ENCODE assay signal across 9 mouse cellular contexts in genomic region chr11:77624441-77625060, GRCm38 (mm10). TPM values are rescaled to one million over a fixed set of nuclear protein-coding genes. Genes with fewer than 3 reads are reported as not detected.
A peak's percentile ranks its signal among the peaks of the same experiment; 100 is the strongest.
DNase-seq lines count a peak whose midpoint lies in the region; ATAC-seq lines count a peak whose summit lies in the region.
"Had no signal": no experiment of that assay in that cellular context is flagged by ENCODE, and none has a peak within 500 bp of the region (broad histone marks: within the 10 kb centered on the region; RNA-seq: fewer than 3 reads in every experiment).

No protein-coding gene starts in this region.

- no peak for DNase-seq in kidney, adult 9 months
- peak; percentile 65 to 67 for DNase-seq in cerebellum, postnatal 25 days
- DNase-seq in gastrocnemius, postnatal 14 days = peak; percentile 32
- no peak for DNase-seq in liver, embryonic 13.5 days
- no peak for DNase-seq in thymus, postnatal 14 days

- H3K4me1 ChIP-seq in kidney, embryonic 15.5 days = peaks cover 22% of the 10 kb centered on the region
- peaks cover 14% of the 10 kb centered on the region; the same call in 1 of the 2 replicates for H3K4me1 ChIP-seq in intestine, embryonic 16.5 days (ENCODE audit: control insufficient read depth, insufficient read depth, low read length)
- H3K4me1 ChIP-seq in liver, embryonic 13.5 days (replicated peaks) = peaks cover 51% of the 10 kb centered on the region
- H3K4me1 ChIP-seq in neural tube, embryonic 14.5 days (ENCODE audit: control insufficient read depth, insufficient read depth, low read length) = peaks cover 12% of the 10 kb centered on the region; the same call in 1 of the 2 replicates

- H3K9me3 ChIP-seq in kidney, embryonic 15.5 days (replicated peaks) = no peaks in the 10 kb centered on the region
- H3K9me3 ChIP-seq in intestine, embryonic 16.5 days (ENCODE audit: control insufficient read depth, low read length) = no peaks in the 10 kb centered on the region
- no peaks in the 10 kb centered on the region for H3K9me3 ChIP-seq in liver, embryonic 13.5 days (replicated peaks)
- H3K9me3 ChIP-seq in neural tube, embryonic 14.5 days (ENCODE audit: control insufficient read depth, low read length) = no peaks in the 10 kb centered on the region

- H3K4me3 ChIP-seq in kidney, embryonic 15.5 days (replicated peaks) = peak overlapping the region; percentile 36
- peak overlapping the region; percentile 43 for H3K4me3 ChIP-seq in intestine, embryonic 16.5 days (ENCODE audit: low read length)
- H3K4me3 ChIP-seq in liver, embryonic 13.5 days (replicated peaks) = peak overlapping the region; percentile 46
- peak overlapping the region; percentile 32 for H3K4me3 ChIP-seq in neural tube, embryonic 14.5 days (ENCODE audit: low read depth, low read length)

- peak overlapping the region; percentile 72 for H3K4me2 ChIP-seq in kidney, embryonic 15.5 days
- peak overlapping the region; percentile 84 for H3K4me2 ChIP-seq in intestine, embryonic 16.5 days (ENCODE audit: low read depth, low read length)
- peak overlapping the region; percentile 68 for H3K4me2 ChIP-seq in liver, embryonic 13.5 days
- peak overlapping the region; percentile 91 for H3K4me2 ChIP-seq in neural tube, embryonic 14.5 days (ENCODE audit: low read depth, low read length)

- peak overlapping the region; percentile 49 for H3K27ac ChIP-seq in kidney, embryonic 15.5 days
- peak overlapping the region; percentile 31; the same call in 1 of the 2 replicates for H3K27ac ChIP-seq in intestine, embryonic 16.5 days (ENCODE audit: low read length)
- no peak overlapping the region for H3K27ac ChIP-seq in liver, embryonic 13.5 days
- H3K27ac ChIP-seq in neural tube, embryonic 14.5 days (ENCODE audit: low read depth, low read length) = peak overlapping the region; percentile 68

- no peaks in the 10 kb centered on the region for H3K36me3 ChIP-seq in kidney, embryonic 15.5 days
- H3K36me3 ChIP-seq in intestine, embryonic 16.5 days (ENCODE audit: control insufficient read depth, insufficient read depth, low read length) = no peaks in the 10 kb centered on the region
- H3K36me3 ChIP-seq in liver, embryonic 13.5 days = no peaks in the 10 kb centered on the region
- no peaks in the 10 kb centered on the region for H3K36me3 ChIP-seq in neural tube, embryonic 14.5 days (ENCODE audit: control insufficient read depth, insufficient read depth, low read length)

- WGBS in kidney, embryonic 15.5 days = under 1% methylated on average over 17 of the region's 17 CpGs
- 2% methylated on average over 17 of the region's 17 CpGs for WGBS in intestine, embryonic 16.5 days
- WGBS in liver, embryonic 13.5 days (ENCODE audit: insufficient replicate concordance) = 3% methylated on average over 17 of the region's 17 CpGs
- WGBS in neural tube, embryonic 14.5 days = under 1% methylated on average over 17 of the region's 17 CpGs

- 0 out of 2 replicates have a peak, but pooled peaks cover 7% of the 10 kb centered on the region for H3K27me3 ChIP-seq in kidney, embryonic 15.5 days
- no peaks in the 10 kb centered on the region for H3K27me3 ChIP-seq in intestine, embryonic 16.5 days (replicated peaks; ENCODE audit: control insufficient read depth, insufficient read depth, low read length)
- peaks cover 18% of the 10 kb centered on the region; the same call in 1 of the 2 replicates for H3K27me3 ChIP-seq in liver, embryonic 13.5 days
- no peaks in the 10 kb centered on the region for H3K27me3 ChIP-seq in neural tube, embryonic 14.5 days (ENCODE audit: control insufficient read depth, insufficient read depth, low read length)
- H3K27me3 ChIP-seq: CH12.LX had no signal

- H3K9ac ChIP-seq in kidney, embryonic 15.5 days = peak overlapping the region; percentile 17; the same call in 1 of the 2 replicates
- H3K9ac ChIP-seq in intestine, embryonic 16.5 days (ENCODE audit: low read depth, low read length) = peak overlapping the region; percentile 17; the same call in 1 of the 2 replicates
- peak overlapping the region; percentile 51 for H3K9ac ChIP-seq in liver, embryonic 13.5 days
- peak overlapping the region; percentile 18 for H3K9ac ChIP-seq in neural tube, embryonic 14.5 days (replicated peaks; ENCODE audit: low read depth, low read length)

- ATAC-seq in kidney, embryonic 15.5 days (replicated peaks; ENCODE audit: low FRiP score) = peak; percentile 54; the same call in 1 of the 2 replicates
- 0 out of 2 replicates have a peak, but pooled peaks have one; percentile 58 for ATAC-seq in intestine, embryonic 16.5 days
- ATAC-seq in liver, embryonic 13.5 days (ENCODE audit: low read depth) = no peak
- peak; percentile 74 for ATAC-seq in neural tube, embryonic 14.5 days (ENCODE audit: low read depth)

- intact Hi-C loops in gastrocnemius, postnatal 14 days (cut with DNase I; ENCODE audit: low total_unique reads) = loop anchor here (10.0 kb wide), 2 partner anchors 50 to 120 kb away; no protein-coding TSS in a partner anchor

RNA-seq across cellular contexts. Expression of gene Taok1, which starts 16.9 kb away (rescaled TPM):
- polyA plus RNA-seq in kidney, embryonic 15.5 days (2015; fragmentation: Nextera tagmentation; extraction: Ambion mirVana) = 15.5 and 15.9 TPM in 2 replicates
- 10 to 100 TPM; 34.3 to 35.1 TPM for total RNA-seq in gastrocnemius, postnatal 14 days (2021)
- 9.2 and 9.8 TPM in 2 replicates for polyA plus RNA-seq in intestine, embryonic 16.5 days (2015; fragmentation: Nextera tagmentation; extraction: Ambion mirVana)
- 4.7 and 6.0 TPM in 2 replicates for polyA plus RNA-seq in liver, embryonic 13.5 days (2015; fragmentation: Nextera tagmentation; extraction: Ambion mirVana)
- polyA plus RNA-seq in neural tube, embryonic 14.5 days (2014; fragmentation: Nextera tagmentation; extraction: Ambion mirVana) = 30.6 and 32.1 TPM in 2 replicates

Comparison
In these comparisons a context has a peak if more than half of its experiments do, and no peak if none do; other contexts are left out.
1. DNase-seq: peak in cerebellum, postnatal 25 days (2 of 2) and gastrocnemius, postnatal 14 days (single experiment); none in kidney, adult 9 months (single experiment), liver, embryonic 13.5 days (single experiment) and thymus, postnatal 14 days (single experiment).
2. Peak in every context shown above with its lines, with median percentiles within 50 percentile points of each other: H3K4me2 ChIP-seq, H3K4me3 ChIP-seq and H3K9ac ChIP-seq.